Mouse (Mus musculus): ENCODE measurements at regions not wholly inside any gene's neighbourhood (a gene's known extent, or its start where the extent isn't known, plus 50 kb on each side); places are given as distances from the start of the nearest gene placed in this dataset.

DNA sequence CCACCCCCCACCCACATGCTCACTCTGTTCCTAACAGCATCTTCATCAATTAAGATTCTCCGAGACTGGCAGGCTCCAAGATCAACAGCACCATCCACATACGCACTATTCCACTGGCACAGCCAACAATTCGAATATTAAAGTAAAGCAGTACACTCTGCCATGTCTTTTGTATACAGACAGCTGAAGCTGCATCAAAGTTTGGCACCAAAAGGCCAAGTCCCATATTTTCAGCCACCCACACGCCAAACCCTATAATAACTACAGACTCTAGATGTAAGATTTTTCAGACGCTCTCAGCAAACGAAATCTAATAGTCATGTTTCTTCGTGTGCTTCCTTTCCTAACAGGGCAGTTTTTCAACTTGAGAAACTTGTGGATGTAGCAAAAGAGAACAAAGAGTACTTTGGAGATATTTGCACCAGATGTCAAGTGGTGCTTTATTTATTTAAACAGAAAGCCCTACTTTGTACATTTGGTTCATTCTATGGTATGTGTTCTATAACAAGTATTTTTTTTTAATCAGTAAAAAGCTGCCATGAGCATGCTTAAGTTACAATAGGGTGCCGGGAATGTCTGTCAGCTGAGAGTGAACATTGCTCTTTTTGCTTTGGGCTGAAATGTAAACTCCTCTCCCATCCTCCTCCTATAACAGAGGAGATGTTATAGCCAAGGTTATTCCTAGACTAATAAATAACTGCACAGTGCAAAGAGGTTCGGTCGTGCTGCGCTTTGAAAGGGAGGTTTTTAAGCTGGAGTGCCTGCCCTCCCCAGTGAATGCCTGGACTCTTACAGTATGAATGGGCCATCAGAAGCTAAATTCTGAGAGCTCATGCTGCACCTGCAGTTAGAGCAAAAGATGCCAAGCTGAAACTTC, 686.9 kb downstream of the 1700064H15Rik start:
- no peak for TF ChIP-seq CTCF (IDR thresholded peaks at IDR 0.05; ENCODE audit: low read depth, low read length)
- no peak for TF ChIP-seq POLR2A (IDR thresholded peaks at IDR 0.05; ENCODE audit: borderline replicate concordance, low read depth, low read length)
- Histone ChIP-seq H3K4me3 (ENCODE audit: insufficient read depth, low read length) (no peak overlapping the region), H3K27ac (ENCODE audit: insufficient read depth, low read depth, low read length) (no peak overlapping the region), H3K4me1 (ENCODE audit: control insufficient read depth, insufficient read depth, low read length) (no peaks in the 10 kb centered on the region)

- Histone ChIP-seq H3K4me1 (ENCODE audit: control insufficient read depth, insufficient read depth, low read length) (no peaks in the 10 kb centered on the region), H3K27ac (ENCODE audit: insufficient read depth, low read depth, low read length) (no peak overlapping the region), H3K4me3 (ENCODE audit: insufficient read depth, low read length) (no peak overlapping the region)
- TF ChIP-seq POLR2A (IDR thresholded peaks at IDR 0.05; ENCODE audit: borderline replicate concordance, low read depth, low read length) (no peak), CTCF (IDR thresholded peaks at IDR 0.05; ENCODE audit: low read depth, low read length) (no peak)
These were observed 668.1 kb downstream of the 1700064H15Rik start for GRCm38 (mm10) chr3:18960341-18960740.

DNA sequence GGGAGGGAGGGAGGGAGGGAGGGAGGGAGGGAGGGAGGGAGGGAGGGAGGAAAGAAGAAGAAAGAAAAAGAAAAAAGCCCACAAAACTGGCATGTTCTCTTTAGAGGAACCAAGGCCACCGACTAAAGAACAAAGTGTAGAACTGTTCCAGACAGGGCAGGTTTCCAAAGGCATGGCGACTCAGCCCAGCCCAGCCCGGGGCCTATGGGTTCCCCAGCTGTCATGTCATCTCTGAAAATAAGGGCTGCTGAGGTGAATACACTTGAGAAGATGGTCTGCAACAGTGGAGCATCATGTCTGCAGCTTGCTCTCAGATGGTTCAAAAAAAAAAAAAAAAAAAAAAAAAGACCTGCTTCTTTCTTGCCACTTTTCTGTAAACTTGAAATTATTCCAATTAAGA, 639.8 kb downstream of the 1700064H15Rik start:
- no peak overlapping the region for H3K4me3 ChIP-seq (ENCODE audit: insufficient read depth, low read length)
- H3K4me1 ChIP-seq (ENCODE audit: control insufficient read depth, insufficient read depth, low read length), result no peaks in the 10 kb centered on the region
- no peak for TF ChIP-seq POLR2A (IDR thresholded peaks at IDR 0.05; ENCODE audit: borderline replicate concordance, low read depth, low read length)
- no peak for TF ChIP-seq CTCF (IDR thresholded peaks at IDR 0.05; ENCODE audit: low read depth, low read length)
- no peak overlapping the region for H3K27ac ChIP-seq (ENCODE audit: insufficient read depth, low read depth, low read length)

DNA sequence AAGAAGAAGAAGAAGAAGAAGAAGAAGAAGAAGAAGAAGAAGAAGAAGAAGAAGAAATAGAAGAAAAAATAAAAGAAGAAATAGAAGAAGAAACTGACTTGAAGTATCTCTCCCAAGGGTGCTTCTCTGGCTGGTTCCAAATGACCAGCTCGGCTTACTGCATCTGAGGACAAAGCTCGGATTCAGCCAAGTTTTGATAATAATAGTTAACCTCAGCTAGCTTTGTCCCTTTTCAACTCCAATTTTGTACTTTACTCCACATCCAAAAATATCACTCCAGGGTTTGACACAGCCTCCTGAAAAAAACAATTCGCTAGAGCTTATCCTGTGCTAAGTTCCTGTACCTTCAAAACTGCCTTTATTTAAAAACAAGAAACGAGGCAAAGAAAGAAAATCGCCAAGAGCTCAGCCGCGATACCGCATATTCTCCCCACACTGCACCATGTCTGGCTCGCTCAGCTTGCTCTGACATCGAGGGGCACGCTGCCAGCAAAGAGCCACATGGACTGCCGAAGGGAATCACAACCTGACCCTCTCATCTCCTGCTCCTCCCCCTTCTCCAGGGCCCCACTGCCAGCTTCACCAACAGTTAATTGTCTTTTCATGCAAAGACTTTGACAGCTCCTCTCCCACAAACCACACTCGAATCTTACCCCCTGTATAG, 638.8 kb downstream of the 1700064H15Rik start:
- H3K27ac ChIP-seq (ENCODE audit: insufficient read depth, low read depth, low read length), result no peak overlapping the region
- no peak overlapping the region for H3K4me3 ChIP-seq (ENCODE audit: insufficient read depth, low read length)
- no peak for TF ChIP-seq CTCF (IDR thresholded peaks at IDR 0.05; ENCODE audit: low read depth, low read length)
- TF ChIP-seq POLR2A (IDR thresholded peaks at IDR 0.05; ENCODE audit: borderline replicate concordance, low read depth, low read length), result no peak
- no peaks in the 10 kb centered on the region for H3K4me1 ChIP-seq (ENCODE audit: control insufficient read depth, insufficient read depth, low read length)

DNA sequence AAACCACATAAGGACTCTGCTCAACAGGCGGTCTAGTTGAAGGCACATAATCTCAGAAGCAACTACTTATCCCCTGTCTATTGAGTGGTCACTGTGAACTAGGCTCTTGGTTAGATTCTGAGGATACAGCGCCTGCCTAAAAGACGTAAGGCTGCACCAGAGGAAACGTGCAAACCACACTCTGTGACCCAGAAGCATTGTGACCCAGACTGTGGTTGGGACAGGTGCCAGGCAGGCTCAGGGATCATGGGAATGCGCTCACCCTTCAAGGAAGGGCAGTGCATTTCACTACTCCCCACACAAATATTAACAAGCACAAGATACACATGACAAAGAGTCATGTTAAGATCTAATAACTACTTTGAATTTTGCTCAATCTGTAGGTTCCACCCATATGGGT, 628.3 kb downstream of the 1700064H15Rik start:
- H3K27ac ChIP-seq (ENCODE audit: insufficient read depth, low read depth, low read length), result no peak overlapping the region
- TF ChIP-seq POLR2A (IDR thresholded peaks at IDR 0.05; ENCODE audit: borderline replicate concordance, low read depth, low read length) (no peak), CTCF (IDR thresholded peaks at IDR 0.05; ENCODE audit: low read depth, low read length) (no peak)
- no peak overlapping the region for H3K4me3 ChIP-seq (ENCODE audit: insufficient read depth, low read length)
- H3K4me1 ChIP-seq (ENCODE audit: control insufficient read depth, insufficient read depth, low read length), result no peaks in the 10 kb centered on the region

GRCm38 (mm10) chr3:19002056-19002455, 626.4 kb downstream of the 1700064H15Rik start:
- no peak overlapping the region for H3K4me3 ChIP-seq (ENCODE audit: insufficient read depth, low read length)
- no peaks in the 10 kb centered on the region for H3K4me1 ChIP-seq (ENCODE audit: control insufficient read depth, insufficient read depth, low read length)
- no peak overlapping the region for H3K27ac ChIP-seq (ENCODE audit: insufficient read depth, low read depth, low read length)
- TF ChIP-seq CTCF (IDR thresholded peaks at IDR 0.05; ENCODE audit: low read depth, low read length) (no peak), POLR2A (IDR thresholded peaks at IDR 0.05; ENCODE audit: borderline replicate concordance, low read depth, low read length) (no peak)

DNA sequence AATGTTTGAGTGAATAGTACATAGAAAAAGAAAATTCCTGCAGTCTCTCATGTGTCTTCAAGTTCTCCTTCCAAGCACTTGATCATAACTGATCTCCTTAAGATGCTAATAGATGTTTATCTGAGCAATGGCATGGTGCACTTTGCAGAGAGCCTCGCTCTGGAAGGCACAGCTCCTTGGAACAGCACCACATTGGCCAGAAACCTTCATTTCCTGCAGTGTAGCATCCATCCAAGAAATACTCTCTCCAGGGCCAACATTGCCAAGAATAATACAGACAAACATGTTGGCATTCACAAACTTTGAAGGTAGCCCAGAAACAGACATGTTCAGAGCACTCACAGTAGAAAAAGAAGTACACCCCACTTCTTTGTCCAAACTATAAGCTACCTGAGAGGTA, 623.7 kb downstream of the 1700064H15Rik start:
- TF ChIP-seq CTCF (IDR thresholded peaks at IDR 0.05; ENCODE audit: low read depth, low read length) (no peak), POLR2A (IDR thresholded peaks at IDR 0.05; ENCODE audit: borderline replicate concordance, low read depth, low read length) (no peak)
- no peak overlapping the region for H3K4me3 ChIP-seq (ENCODE audit: insufficient read depth, low read length)
- no peaks in the 10 kb centered on the region for H3K4me1 ChIP-seq (ENCODE audit: control insufficient read depth, insufficient read depth, low read length)

GRCm38 (mm10) chr3:19044566-19044965, 583.9 kb downstream of the 1700064H15Rik start:
- no peak overlapping the region for H3K4me3 ChIP-seq (ENCODE audit: insufficient read depth, low read length)
- no peak overlapping the region for H3K27ac ChIP-seq (ENCODE audit: insufficient read depth, low read depth, low read length)
- H3K4me1 ChIP-seq (ENCODE audit: control insufficient read depth, insufficient read depth, low read length), result no peaks in the 10 kb centered on the region
- TF ChIP-seq CTCF (IDR thresholded peaks at IDR 0.05; ENCODE audit: low read depth, low read length) (no peak), POLR2A (IDR thresholded peaks at IDR 0.05; ENCODE audit: borderline replicate concordance, low read depth, low read length) (no peak)

More for the DNA sequence above, 623.7 kb downstream of the 1700064H15Rik start:
- no peak overlapping the region for H3K27ac ChIP-seq (ENCODE audit: insufficient read depth, low read depth, low read length)

DNA sequence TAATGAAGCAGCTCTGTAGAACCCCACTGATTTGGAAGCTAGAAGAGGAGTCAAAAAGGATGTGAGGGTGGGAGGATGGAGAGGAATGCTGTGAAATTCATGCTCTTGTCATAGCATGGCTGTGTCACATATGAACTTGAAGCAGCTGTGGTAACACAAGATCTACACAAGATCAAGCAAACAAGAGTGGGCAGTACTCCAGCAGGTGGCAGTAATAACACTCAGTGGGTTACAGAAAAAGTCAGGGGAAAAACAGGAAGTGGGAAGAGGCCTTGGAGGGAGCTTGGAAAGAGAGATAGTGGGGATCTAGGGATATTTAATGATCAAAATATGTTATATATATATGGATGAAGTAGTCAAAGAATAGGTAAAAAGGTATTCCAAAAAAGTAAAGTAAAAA, 582.5 kb downstream of the 1700064H15Rik start:
- H3K4me3 ChIP-seq (ENCODE audit: insufficient read depth, low read length), result no peak overlapping the region
- TF ChIP-seq POLR2A (IDR thresholded peaks at IDR 0.05; ENCODE audit: borderline replicate concordance, low read depth, low read length), result no peak
- no peak for TF ChIP-seq CTCF (IDR thresholded peaks at IDR 0.05; ENCODE audit: low read depth, low read length)
- no peaks in the 10 kb centered on the region for H3K4me1 ChIP-seq (ENCODE audit: control insufficient read depth, insufficient read depth, low read length)
- no peak overlapping the region for H3K27ac ChIP-seq (ENCODE audit: insufficient read depth, low read depth, low read length)

DNA sequence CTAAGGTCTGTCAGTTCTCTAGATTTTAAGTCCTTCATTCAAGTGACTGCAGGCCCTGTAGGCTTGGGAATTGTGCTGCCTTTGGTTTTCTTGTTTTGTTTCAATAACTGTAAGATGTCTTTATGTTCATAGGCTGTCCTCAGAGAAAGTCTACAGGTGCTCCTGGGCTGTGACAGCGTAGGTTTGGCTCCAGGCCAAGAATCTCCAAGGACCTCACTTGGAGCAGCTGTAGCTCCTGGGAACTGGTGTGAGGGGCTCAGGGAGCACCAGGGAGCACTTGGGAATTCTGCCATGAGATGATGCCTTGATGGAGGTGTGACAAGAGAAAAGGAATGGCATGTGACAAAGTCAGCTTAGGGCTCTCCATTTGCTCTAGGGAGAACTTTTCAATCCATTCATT, 581.9 kb downstream of the 1700064H15Rik start:
- TF ChIP-seq POLR2A (IDR thresholded peaks at IDR 0.05; ENCODE audit: borderline replicate concordance, low read depth, low read length) (no peak), CTCF (IDR thresholded peaks at IDR 0.05; ENCODE audit: low read depth, low read length) (no peak)
- Histone ChIP-seq H3K4me3 (ENCODE audit: insufficient read depth, low read length) (no peak overlapping the region), H3K27ac (ENCODE audit: insufficient read depth, low read depth, low read length) (no peak overlapping the region), H3K4me1 (ENCODE audit: control insufficient read depth, insufficient read depth, low read length) (no peaks in the 10 kb centered on the region)

Data from bone marrow macrophage, adult 2 months (primary cell).